Mouse (Mus musculus) MEL (cell line): Measurements from ENCODE around the gene Gsta4. TPM values are rescaled to one million over a fixed set of nuclear protein-coding genes. Genes with fewer than 3 reads are reported as not detected.

ENCODE experiments used
- DNase-seq: peaks from one replicate; pipeline ENCODE4 v3.0.0; 2011; ENCODE audit warnings: low read depth, low spot score
- H3K27ac ChIP-seq: 2 replicates; pipeline ENCODE4 v1.5.1; 2012; ENCODE audit warnings: low read depth, mild to moderate bottlenecking, control low read depth, low read length, moderate library complexity; ENCODE audit not compliant: control insufficient read depth
- H3K27me3 ChIP-seq, 2 experiments: fragments of 150-350 bp in 1 of 2; sonication (generic) in 1 of 2; 2 replicates each; pipeline ENCODE4 v1.6.1; 2012; ENCODE audit warnings: low read length in 2 of 2, mild to moderate bottlenecking in 2 of 2, improper control_type of control experiment in 1 of 2, moderate library complexity in 1 of 2; ENCODE audit not compliant: insufficient read depth in 2 of 2, control insufficient read depth in 1 of 2
- H3K36me3 ChIP-seq, 2 experiments: 2 replicates each; pipeline ENCODE4 v1.6.1; 2012 to 2014; ENCODE audit warnings: low read length in 2 of 2, improper control_type of control experiment in 1 of 2, inconsistent platforms in 1 of 2, mild to moderate bottlenecking in 1 of 2; ENCODE audit not compliant: insufficient read depth in 2 of 2, control insufficient read depth in 1 of 2
- H3K4me1 ChIP-seq, 2 experiments: fragments of 150-350 bp in 1 of 2; sonication (generic) in 1 of 2; 2 replicates each; pipeline ENCODE4 v1.6.1; 2012; ENCODE audit warnings: low read length in 2 of 2, improper control_type of control experiment in 1 of 2, mild to moderate bottlenecking in 1 of 2; ENCODE audit not compliant: insufficient read depth in 2 of 2, control insufficient read depth in 1 of 2
- H3K4me3 ChIP-seq, 2 experiments: fragments of 150-350 bp in 1 of 2; sonication (generic) in 1 of 2; 2 replicates each; pipeline ENCODE4 v1.5.1; 2012; ENCODE audit warnings: low read depth in 2 of 2, low read length in 2 of 2, mild to moderate bottlenecking in 2 of 2, moderate library complexity in 2 of 2, control low read depth in 1 of 2, improper control_type of control experiment in 1 of 2; ENCODE audit not compliant: control insufficient read depth in 1 of 2, insufficient read depth in 1 of 2
- H3K79me2 ChIP-seq: 2 replicates; pipeline ENCODE4 v1.6.1; 2012; ENCODE audit warnings: mild to moderate bottlenecking, low read length, moderate library complexity; ENCODE audit not compliant: control insufficient read depth, poor library complexity, insufficient read depth
- H3K9ac ChIP-seq: 2 replicates; pipeline ENCODE4 v1.6.1; 2012; ENCODE audit warnings: low read depth, mild to moderate bottlenecking, control low read depth, low read length, moderate library complexity; ENCODE audit not compliant: control insufficient read depth, poor library complexity, severe bottlenecking
- H3K9me3 ChIP-seq: fragments of 150-350 bp; sonication (generic); replicated peaks from 2 replicates; pipeline ENCODE4 v1.6.1; 2012; ENCODE audit warnings: mild to moderate bottlenecking, low read length, improper control_type of control experiment, moderate library complexity; ENCODE audit not compliant: insufficient read depth
- CHD1 ChIP-seq: IDR thresholded peaks from 2 replicates; pipeline ENCODE4 v1.6.1; 2012; ENCODE audit warnings: low read depth, mild to moderate bottlenecking, inconsistent platforms, low read length, improper control_type of control experiment
- CHD2 ChIP-seq: IDR thresholded peaks from 2 replicates; pipeline ENCODE4 v1.6.1; 2011; ENCODE audit warnings: low read length, improper control_type of control experiment
- E2F4 ChIP-seq: IDR thresholded peaks from 2 replicates; pipeline ENCODE4 v1.6.1; 2011; ENCODE audit warnings: low read depth, low read length, improper control_type of control experiment, borderline replicate concordance
- ELF1 ChIP-seq: IDR thresholded peaks from 2 replicates; pipeline ENCODE4 v1.6.1; 2014; ENCODE audit warnings: low read depth, mild to moderate bottlenecking, inconsistent platforms, low read length, improper control_type of control experiment, moderate library complexity
- EP300 ChIP-seq, 2 experiments: IDR thresholded peaks; 2 replicates each; pipeline ENCODE4 v1.6.1; 2011; ENCODE audit warnings: improper control_type of control experiment in 2 of 2, low read length in 2 of 2, low read depth in 1 of 2, mild to moderate bottlenecking in 1 of 2
- ETS1 ChIP-seq: IDR thresholded peaks from 2 replicates; pipeline ENCODE4 v1.6.1; 2012; ENCODE audit warnings: low read depth, mild to moderate bottlenecking, inconsistent platforms, low read length, improper control_type of control experiment, moderate library complexity
- GABPA ChIP-seq: IDR thresholded peaks from 2 replicates; pipeline ENCODE4 v1.6.1; 2012; ENCODE audit warnings: low read depth, mild to moderate bottlenecking, inconsistent platforms, low read length, improper control_type of control experiment, moderate library complexity
- KAT2A ChIP-seq: conservative IDR thresholded peaks from 2 replicates; pipeline ENCODE4 v1.6.1; 2012; ENCODE audit warnings: low read depth, low read length, improper control_type of control experiment, inconsistent platforms
- MAFK ChIP-seq: IDR thresholded peaks from 2 replicates; pipeline ENCODE4 v1.6.1; 2011; ENCODE audit warnings: low read depth, mild to moderate bottlenecking, low read length, improper control_type of control experiment, borderline replicate concordance
- MAX ChIP-seq: IDR thresholded peaks from 2 replicates; pipeline ENCODE4 v1.6.1; 2011; ENCODE audit warnings: low read length, improper control_type of control experiment
- MAZ ChIP-seq: IDR thresholded peaks from 2 replicates; pipeline ENCODE4 v1.6.1; 2012; ENCODE audit warnings: low read depth, mild to moderate bottlenecking, inconsistent platforms, low read length, improper control_type of control experiment
- MEF2A ChIP-seq: IDR thresholded peaks from 2 replicates; pipeline ENCODE4 v1.6.1; 2014; ENCODE audit warnings: low read depth, mild to moderate bottlenecking, inconsistent platforms, low read length, improper control_type of control experiment; ENCODE audit not compliant: poor library complexity, insufficient replicate concordance, severe bottlenecking; ENCODE audit errors: extremely low read depth
- MXI1 ChIP-seq: IDR thresholded peaks from 2 replicates; pipeline ENCODE4 v1.6.1; 2011; ENCODE audit warnings: mild to moderate bottlenecking, low read depth, low read length, improper control_type of control experiment
- MYC ChIP-seq: IDR thresholded peaks from 2 replicates; pipeline ENCODE4 v1.6.1; 2011; ENCODE audit warnings: low read depth, mild to moderate bottlenecking, low read length, improper control_type of control experiment, moderate library complexity
- NELFE ChIP-seq: IDR thresholded peaks from 2 replicates; pipeline ENCODE4 v1.6.1; 2011; ENCODE audit warnings: low read depth, low read length, improper control_type of control experiment
- NRF1 ChIP-seq: IDR thresholded peaks from 2 replicates; pipeline ENCODE4 v1.6.1; 2014; ENCODE audit warnings: low read depth, mild to moderate bottlenecking, inconsistent platforms, low read length, improper control_type of control experiment, moderate library complexity; ENCODE audit not compliant: poor library complexity, insufficient read depth, severe bottlenecking
- POLR2AphosphoS2 ChIP-seq: IDR thresholded peaks from 2 replicates; pipeline ENCODE4 v1.6.1; 2011; ENCODE audit warnings: low read length, improper control_type of control experiment
- RAD21 ChIP-seq: IDR thresholded peaks from 2 replicates; pipeline ENCODE4 v1.6.1; 2011; ENCODE audit warnings: mild to moderate bottlenecking, low read depth, low read length, improper control_type of control experiment
- RCOR1 ChIP-seq: IDR thresholded peaks from 2 replicates; pipeline ENCODE4 v1.6.1; 2012; ENCODE audit warnings: low read depth, mild to moderate bottlenecking, inconsistent platforms, low read length, improper control_type of control experiment
- SMC3 ChIP-seq: IDR thresholded peaks from 2 replicates; pipeline ENCODE4 v1.6.1; 2011; ENCODE audit warnings: low read depth, low read length, improper control_type of control experiment
- TAL1 ChIP-seq: IDR thresholded peaks from 2 replicates; pipeline ENCODE4 v1.6.1; 2012; ENCODE audit warnings: mild to moderate bottlenecking, inconsistent platforms, low read length, moderate library complexity, mixed read lengths
- TCF12 ChIP-seq: IDR thresholded peaks from 2 replicates; pipeline ENCODE4 v1.6.1; 2014; ENCODE audit warnings: low read depth, mild to moderate bottlenecking, inconsistent platforms, low read length, improper control_type of control experiment, moderate library complexity
- UBTF ChIP-seq: IDR thresholded peaks from 2 replicates; pipeline ENCODE4 v1.6.1; 2012; ENCODE audit warnings: low read depth, mild to moderate bottlenecking, inconsistent platforms, low read length, improper control_type of control experiment, moderate library complexity, borderline replicate concordance; ENCODE audit not compliant: insufficient read depth
- USF2 ChIP-seq, 2 experiments: IDR thresholded peaks; 2 replicates each; pipeline ENCODE4 v1.6.1; 2011 to 2012; ENCODE audit warnings: improper control_type of control experiment in 2 of 2, low read length in 2 of 2, borderline replicate concordance in 1 of 2, inconsistent platforms in 1 of 2, low read depth in 1 of 2, mild to moderate bottlenecking in 1 of 2; ENCODE audit not compliant: insufficient read depth in 1 of 2
- ZC3H11A ChIP-seq: IDR thresholded peaks from 2 replicates; pipeline ENCODE4 v1.6.1; 2012; ENCODE audit warnings: low read depth, mild to moderate bottlenecking, inconsistent platforms, low read length, improper control_type of control experiment
- polyA plus RNA-seq, 2 experiments: library from polyadenylated mRNA; stranded (reverse) in 1 of 2; unstranded in 1 of 2; fragments of >175 nt in 1 of 2; fragments of >200 nt in 1 of 2; gene quantifications; 2 replicates each; pipeline versions ENCODE4 v1.2.1 to v1.2.4; 2012; ENCODE audit warnings: low replicate concordance in 2 of 2, low read depth in 1 of 2; ENCODE audit not compliant: insufficient read length in 2 of 2, insufficient read depth in 1 of 2, missing spikeins in 1 of 2
- total RNA-seq: library from RNA; depleted of rRNA; stranded (reverse); fragments of 300-350 nt; gene quantifications from 2 replicates; pipeline ENCODE4 v1.2.3, GENCODE M21; 2012

The Gsta4 gene
- total and polyA plus RNA-seq, 3 experiments: 5.0 to 9.8 TPM; not detected in 1

DNA sequence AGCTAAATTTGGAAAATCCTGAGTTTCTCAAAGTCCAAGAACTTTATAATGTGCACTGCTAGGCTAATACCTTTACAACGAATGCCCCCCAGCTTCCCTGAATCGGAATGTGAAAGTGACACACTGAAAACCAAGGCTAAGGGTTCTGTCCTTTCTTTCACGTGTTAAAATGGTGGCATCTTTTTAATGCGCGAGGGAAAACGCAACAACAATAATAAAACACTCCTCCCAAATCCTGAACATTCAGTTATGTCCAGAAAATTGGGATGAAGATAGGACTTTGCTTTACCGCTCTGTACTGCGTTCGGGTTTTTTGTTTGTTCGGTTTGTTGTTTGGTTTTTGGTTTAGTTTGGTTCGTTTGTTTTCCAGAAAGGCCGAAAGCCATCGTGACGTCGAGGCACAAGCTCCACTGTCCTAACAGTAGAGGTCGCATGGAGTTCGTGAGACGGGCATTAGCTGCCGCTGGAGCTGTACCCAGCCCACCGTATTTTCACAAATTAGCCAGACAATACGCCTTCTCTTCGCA, 6.3 kb upstream of the Gsta4 start (continued):
- TF ChIP-seq MAZ (no peak), ZC3H11A (peak; percentile 62), MAFK (no peak), TAL1 (no peak), ETS1 (no peak), MYC (peak; percentile 74; the same call in 1 of the 2 replicates), CHD2 (no peak), EP300 (IDR thresholded peaks at IDR 0.05; ENCODE audit: low read depth in 1 of 2, low read length in 2 of 2) (0 out of 4 replicates have a peak, but pooled peaks of 1 of the 2 experiments have one; percentile 21), POLR2AphosphoS2 (no peak), UBTF (no peak), ELF1 (no peak), MAX (peak; percentile 88), MXI1 (peak; percentile 81), USF2 (IDR thresholded peaks at IDR 0.05; ENCODE audit: borderline replicate concordance in 1 of 2, insufficient read depth in 1 of 2, low read depth in 1 of 2, low read length in 2 of 2) (no peak), MEF2A (no peak), GABPA (no peak), NELFE (no peak), TCF12 (0 out of 2 replicates have a peak, but pooled peaks have one; percentile 0), KAT2A (no peak), E2F4 (0 out of 2 replicates have a peak, but pooled peaks have one; percentile 43), NRF1 (no peak), SMC3 (peak; percentile 72), CHD1 (peak; percentile 96)

GRCm38 (mm10) chr9:78176831-78177230, 5.7 kb upstream of the Gsta4 start:
- TF ChIP-seq RAD21: no peak
- peak; percentile 42; the same call in 1 of the 2 replicates for TF ChIP-seq RCOR1
- no peak for TF ChIP-seq POLR2AphosphoS2
- TF ChIP-seq, all 39 proteins: peak for 1
- Histone ChIP-seq H3K27ac (peak overlapping the region; percentile 97), H3K9ac (peak overlapping the region; percentile 98), H3K4me3 (peak overlapping the region; percentile 65 to 95), H3K27me3 (no peaks in the 10 kb centered on the region), H3K79me2 (no peaks in the 10 kb centered on the region; the same call in 1 of the 2 replicates), H3K9me3 (no peaks in the 10 kb centered on the region), H3K36me3 (peaks cover 0 to 7% of the 10 kb centered on the region in 2 experiments; a peak in 2 of 4 replicates), H3K4me1 (no peaks in the 10 kb centered on the region; a peak in 1 of 4 replicates)
- peak; percentile 70 for DNase-seq
